Mouse (Mus musculus): ENCODE measurements around the gene Adamtsl3.

Adamtsl3 gene

GRCm38 (mm10) chr7:82335211-82336121 is at the start of gene Adamtsl3:
Gene Adamtsl3 (plus strand): TSS chr7:82335694.
- DNase-seq = no peak

GRCm38 (mm10) chr7:82287242-82287641 is 48.3 kb upstream of the Adamtsl3 start:
- no peak for DNase-seq

- DNase-seq = no peak
Observed at GRCm38 (mm10) chr7:82293441-82293840, 42.1 kb upstream of the Adamtsl3 start.

GRCm38 (mm10) chr7:82294083-82294482 is 41.4 kb upstream of the Adamtsl3 start:
- DNase-seq = no peak

GRCm38 (mm10) chr7:82294611-82295010 is 40.9 kb upstream of the Adamtsl3 start:
- DNase-seq = no peak

- no peak for DNase-seq
Observed at GRCm38 (mm10) chr7:82308398-82308797, 27.1 kb upstream of the Adamtsl3 start.

GRCm38 (mm10) chr7:82318515-82318914 is 17.0 kb upstream of the Adamtsl3 start:
- no peak for DNase-seq

- DNase-seq = no peak
Observed at GRCm38 (mm10) chr7:82326616-82327015, 8.9 kb upstream of the Adamtsl3 start.

GRCm38 (mm10) chr7:82327201-82327600 is 8.3 kb upstream of the Adamtsl3 start:
- no peak for DNase-seq

- no peak for DNase-seq
Observed at GRCm38 (mm10) chr7:82327881-82328280, 7.6 kb upstream of the Adamtsl3 start.

GRCm38 (mm10) chr7:82329831-82330230 is 5.7 kb upstream of the Adamtsl3 start:
- no peak for DNase-seq

- DNase-seq = no peak
Observed at GRCm38 (mm10) chr7:82330860-82331259, 4.6 kb upstream of the Adamtsl3 start.

GRCm38 (mm10) chr7:82334000-82334399 is 1.5 kb upstream of the Adamtsl3 start:
- DNase-seq = no peak

- no peak for DNase-seq
Observed at GRCm38 (mm10) chr7:82336132-82336531, 638 bp downstream of the Adamtsl3 start.

GRCm38 (mm10) chr7:82338121-82338520 is 2.6 kb downstream of the Adamtsl3 start:
- no peak for DNase-seq

GRCm38 (mm10) chr7:82338532-82338931 is 3.0 kb downstream of the Adamtsl3 start:
- DNase-seq = no peak

GRCm38 (mm10) chr7:82339214-82339613 is 3.7 kb downstream of the Adamtsl3 start:
- DNase-seq = no peak

- DNase-seq = no peak
Observed at GRCm38 (mm10) chr7:82341476-82341875, 6.0 kb downstream of the Adamtsl3 start.

- no peak for DNase-seq
Observed at GRCm38 (mm10) chr7:82346706-82347105, 11.2 kb downstream of the Adamtsl3 start.

GRCm38 (mm10) chr7:82349796-82350195 is 14.3 kb downstream of the Adamtsl3 start:
- no peak for DNase-seq

- DNase-seq = no peak
Observed at GRCm38 (mm10) chr7:82350421-82350820, 14.9 kb downstream of the Adamtsl3 start.

GRCm38 (mm10) chr7:82359146-82359545 is 23.7 kb downstream of the Adamtsl3 start:
- DNase-seq = no peak

GRCm38 (mm10) chr7:82359674-82360073 is 24.2 kb downstream of the Adamtsl3 start:
- no peak for DNase-seq

- DNase-seq = no peak
Observed at GRCm38 (mm10) chr7:82360186-82360585, 24.7 kb downstream of the Adamtsl3 start.

GRCm38 (mm10) chr7:82361127-82361526 is 25.6 kb downstream of the Adamtsl3 start:
- DNase-seq = no peak

Data from liver (tissue).